Mouse (Mus musculus) urinary bladder, postnatal 4 days (tissue): ENCODE data around the gene Srsf4.

Source experiments
- DNase-seq, 2 experiments: peaks; one replicate each; pipeline ENCODE4 v3.0.0; 2021 to 2022; ENCODE audit warnings: low spot score in 2 of 2

The Srsf4 gene

GRCm38 (mm10) chr4:131914891-131915469, 41.6 kb downstream of the Srsf4 start:
- DNase-seq = no peak

DNA sequence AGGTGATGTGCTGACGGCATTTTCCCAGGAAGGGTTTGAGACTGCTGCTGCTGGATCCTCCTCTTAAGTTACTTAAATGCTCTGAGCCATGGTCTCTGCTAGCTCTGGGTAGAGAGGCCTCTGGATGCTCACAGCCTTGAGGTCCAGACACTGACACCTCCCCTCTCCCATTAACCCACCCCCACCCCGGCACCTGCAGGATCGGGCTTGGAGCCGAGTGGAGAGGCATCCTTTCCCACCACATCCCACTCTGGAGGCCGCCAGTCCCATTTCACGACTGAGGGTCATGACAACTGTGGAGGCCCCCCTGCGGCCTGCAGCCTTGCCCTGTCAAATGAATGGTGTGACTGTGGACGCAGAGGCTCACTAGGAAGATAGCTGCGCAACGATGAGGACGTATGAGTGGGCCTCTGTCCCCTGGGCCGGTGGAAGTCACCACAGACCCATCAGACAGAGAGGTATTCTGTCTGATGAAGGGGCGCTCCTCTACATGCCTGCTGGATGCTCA, 42.5 kb downstream of the Srsf4 start:
- DNase-seq = no peak

DNA sequence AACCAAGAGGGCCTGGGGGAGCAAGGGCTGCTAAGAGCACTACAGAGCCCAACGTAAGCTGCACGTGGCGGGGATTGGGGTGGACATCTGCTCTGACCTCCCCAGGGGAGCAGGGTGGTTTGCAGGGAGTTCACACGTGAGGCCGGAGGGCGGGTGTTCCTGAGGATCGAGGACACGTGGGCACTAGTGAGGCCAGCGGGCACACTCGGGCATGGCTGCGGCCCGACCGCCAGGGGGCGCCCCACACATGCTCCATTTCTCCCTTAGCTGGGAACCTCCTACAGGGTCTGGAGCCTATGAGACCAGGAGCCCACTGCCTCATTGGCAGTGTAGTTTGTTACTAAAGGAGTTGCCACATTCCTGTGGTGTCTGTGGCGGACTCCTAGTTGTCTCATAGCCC, 43.0 kb downstream of the Srsf4 start:
- DNase-seq = peak; percentile 80 to 86

DNA sequence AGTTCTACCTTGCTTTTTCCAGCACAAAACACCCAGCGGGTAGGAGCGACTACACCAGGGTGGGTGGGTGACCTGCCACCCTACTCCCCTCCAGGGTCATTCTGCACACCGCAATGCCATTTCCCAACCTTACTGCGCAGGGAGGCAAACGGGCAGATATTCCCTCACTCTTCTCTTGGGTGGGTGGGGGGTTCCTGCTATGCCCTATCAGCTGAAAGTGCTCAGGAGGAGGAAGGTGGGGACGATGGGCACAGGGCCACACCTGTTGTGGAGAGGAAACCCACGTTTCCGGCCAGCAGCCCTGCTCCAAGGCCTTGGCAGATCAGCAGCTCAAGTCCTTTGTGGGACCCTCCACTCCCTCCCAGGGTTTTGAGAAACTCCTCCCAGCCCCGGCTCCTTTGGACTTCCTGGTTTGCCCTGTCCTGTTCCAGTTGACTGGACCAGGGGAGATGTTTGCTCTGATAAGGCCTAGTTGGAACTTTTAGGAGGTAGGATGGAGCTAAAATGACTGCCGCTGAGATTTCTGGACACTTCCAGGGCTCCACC, 43.7 kb downstream of the Srsf4 start:
- no peak for DNase-seq

- DNase-seq = no peak
Measured at GRCm38 (mm10) chr4:131918026-131918533, 44.7 kb downstream of the Srsf4 start.

- DNase-seq = no peak
Measured at GRCm38 (mm10) chr4:131918711-131919500, 45.5 kb downstream of the Srsf4 start.

- no peak for DNase-seq
Measured at GRCm38 (mm10) chr4:131919506-131920140, 46.2 kb downstream of the Srsf4 start.

GRCm38 (mm10) chr4:131920141-131920594, 46.8 kb downstream of the Srsf4 start:
- DNase-seq = peak; percentile 46 to 78

DNA sequence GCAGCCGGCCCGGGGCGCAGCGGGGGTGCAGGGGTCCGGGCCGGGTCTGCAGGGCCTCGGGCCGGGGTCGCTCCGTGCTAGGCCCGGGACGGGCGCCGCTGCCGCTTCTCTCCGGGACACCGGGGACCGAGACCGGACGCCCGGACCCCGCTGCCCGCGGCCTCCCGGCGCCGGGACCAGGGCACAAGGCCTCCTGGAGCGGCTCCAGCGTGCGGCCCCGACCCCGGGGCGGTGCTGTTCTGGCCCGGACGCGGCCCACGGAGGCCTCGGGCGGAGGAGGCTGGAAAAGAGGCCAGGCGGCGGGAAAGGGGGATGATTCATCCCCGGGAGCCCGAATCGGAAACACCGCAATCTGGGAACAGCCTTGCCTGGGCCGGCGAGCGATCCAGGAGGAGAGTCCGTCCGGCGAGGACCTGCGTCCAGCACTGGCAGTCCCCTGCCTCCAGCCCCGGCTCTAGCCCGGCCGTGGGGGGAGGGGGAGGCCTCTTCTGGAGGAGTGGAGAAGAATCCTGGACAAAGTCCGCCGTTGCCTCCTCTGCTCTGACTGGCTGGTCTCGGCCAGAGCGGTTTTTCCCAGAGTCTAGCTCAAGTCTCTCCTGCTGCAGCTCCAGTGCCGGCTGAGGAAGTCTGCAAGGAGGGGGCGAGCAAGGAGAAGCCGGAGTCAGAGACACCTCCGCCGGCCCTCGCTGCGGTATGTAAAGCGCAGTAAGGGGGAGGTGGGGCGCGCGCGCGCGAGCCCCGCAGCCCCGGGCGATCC, 47.4 kb downstream of the Srsf4 start:
- peak; percentile 65 to 74 for DNase-seq

DNA sequence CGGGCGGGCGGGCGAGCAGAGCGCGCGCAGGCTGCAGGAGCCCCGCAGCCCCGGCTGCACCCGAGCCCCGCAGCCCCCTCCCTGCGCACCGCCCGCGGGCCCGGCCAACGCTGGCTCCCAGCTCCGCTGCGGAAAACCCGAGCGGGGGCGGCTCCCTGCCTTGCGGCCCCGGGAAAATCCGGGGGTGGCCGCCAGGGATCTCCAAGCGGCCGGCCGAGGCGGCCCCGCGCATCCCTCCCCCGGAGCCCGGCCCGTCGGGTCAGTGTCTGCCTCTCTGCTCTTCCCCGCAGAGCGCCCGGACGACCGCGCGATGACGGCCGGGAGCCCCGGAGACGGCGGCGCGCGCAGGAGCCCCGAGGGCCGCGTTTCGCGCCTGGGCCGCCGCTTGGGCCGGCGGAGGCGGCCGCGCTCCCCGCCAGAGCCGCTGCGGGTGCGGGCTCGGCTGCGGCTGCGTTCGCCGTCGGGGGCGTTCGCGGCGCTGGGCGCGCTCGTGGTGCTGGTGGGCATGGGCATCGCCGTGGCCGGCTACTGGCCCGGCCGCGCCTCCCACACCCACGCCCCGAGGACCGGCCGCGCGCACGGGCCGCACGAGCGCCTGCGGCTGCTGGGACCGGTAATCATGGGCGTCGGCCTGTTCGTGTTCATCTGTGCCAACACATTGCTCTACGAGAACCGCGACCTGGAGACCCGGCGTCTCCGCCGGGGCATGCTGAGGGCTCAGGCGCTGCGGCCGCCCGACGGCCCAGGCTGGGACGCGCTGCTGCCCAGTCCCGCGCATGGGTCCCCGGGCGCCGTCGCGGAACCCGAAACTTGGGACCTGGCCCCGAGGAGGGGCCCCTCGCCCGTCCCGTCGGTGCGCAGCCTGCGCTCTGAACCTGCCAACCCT, 48.3 kb downstream of the Srsf4 start, which contains the start of gene Tmem200b:
Gene Tmem200b, plus strand, starts transcription at position 311 of the 886 bp plus-strand sequence.
- no peak for DNase-seq

DNA sequence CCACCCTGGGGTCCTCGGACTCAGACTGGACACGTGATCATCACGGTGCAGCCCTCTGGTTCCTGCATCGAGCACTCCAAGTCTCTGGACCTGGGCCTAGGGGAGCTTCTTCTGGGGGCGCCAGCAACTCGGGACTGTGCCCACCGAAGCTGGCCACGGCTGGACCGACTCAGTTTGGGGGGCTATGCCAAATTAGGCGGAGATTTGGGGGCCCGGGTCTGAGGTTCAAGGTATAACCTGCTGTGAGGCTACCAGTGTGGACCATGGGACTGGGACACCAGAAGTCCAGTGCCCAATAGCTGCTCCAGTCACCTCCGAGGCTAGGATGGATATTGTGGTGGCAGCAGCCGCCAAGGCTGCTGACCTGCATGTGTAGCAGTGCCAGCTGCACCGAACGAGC, 49.0 kb downstream of the Srsf4 start:
- DNase-seq = no peak

GRCm38 (mm10) chr4:131924096-131924810, 50.8 kb downstream of the Srsf4 start:
- peak in 1 of 2 experiments; percentile 54 for DNase-seq

GRCm38 (mm10) chr4:131929146-131929545, 55.7 kb downstream of the Srsf4 start:
- DNase-seq = no peak

GRCm38 (mm10) chr4:131939459-131939858, 66.0 kb downstream of the Srsf4 start:
- no peak for DNase-seq

DNA sequence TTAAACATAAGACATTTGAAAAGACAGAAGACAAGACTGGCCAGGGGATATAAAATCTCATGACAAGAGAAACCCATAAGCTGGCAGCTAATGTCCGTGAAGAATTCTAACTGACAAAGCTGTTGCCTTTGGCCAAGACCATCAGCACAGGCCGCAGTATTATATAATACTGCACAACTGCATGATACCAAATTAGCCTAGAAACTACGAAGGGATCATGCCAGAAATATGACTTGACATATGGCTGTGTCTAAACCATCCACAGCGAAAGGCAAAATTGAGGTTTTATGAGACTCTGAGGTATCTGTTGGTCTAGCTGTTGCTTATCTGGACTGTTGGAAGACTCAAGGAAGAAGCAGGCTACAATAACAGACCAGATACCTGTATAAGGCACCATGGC, 67.4 kb downstream of the Srsf4 start:
- no peak for DNase-seq

- DNase-seq = no peak
Measured at GRCm38 (mm10) chr4:131947848-131948247, 74.4 kb downstream of the Srsf4 start.

- no peak for DNase-seq
Measured at GRCm38 (mm10) chr4:131949903-131950302, 76.5 kb downstream of the Srsf4 start.

DNA sequence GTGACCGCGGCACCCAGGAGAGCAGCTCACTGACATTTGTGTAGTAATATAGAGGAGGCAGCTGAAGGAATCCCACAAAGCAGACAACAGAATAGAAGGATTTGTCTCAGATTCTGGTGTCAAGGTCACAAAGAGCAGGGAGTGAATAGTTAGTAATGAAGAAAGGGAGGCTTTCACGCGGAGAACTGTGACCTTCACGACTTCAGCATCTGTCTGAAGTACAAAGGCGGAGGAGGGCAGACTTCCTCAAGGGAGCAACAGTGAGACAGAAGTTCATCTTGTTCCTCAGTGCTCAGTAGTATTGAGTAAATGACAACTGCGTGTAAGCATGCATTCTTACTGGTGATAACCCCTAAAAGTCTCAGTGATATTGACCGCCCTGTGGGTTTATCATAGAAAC, 77.2 kb downstream of the Srsf4 start:
- no peak for DNase-seq
